Mouse (Mus musculus): ENCODE results near the gene D11Wsu47e.

DNA sequence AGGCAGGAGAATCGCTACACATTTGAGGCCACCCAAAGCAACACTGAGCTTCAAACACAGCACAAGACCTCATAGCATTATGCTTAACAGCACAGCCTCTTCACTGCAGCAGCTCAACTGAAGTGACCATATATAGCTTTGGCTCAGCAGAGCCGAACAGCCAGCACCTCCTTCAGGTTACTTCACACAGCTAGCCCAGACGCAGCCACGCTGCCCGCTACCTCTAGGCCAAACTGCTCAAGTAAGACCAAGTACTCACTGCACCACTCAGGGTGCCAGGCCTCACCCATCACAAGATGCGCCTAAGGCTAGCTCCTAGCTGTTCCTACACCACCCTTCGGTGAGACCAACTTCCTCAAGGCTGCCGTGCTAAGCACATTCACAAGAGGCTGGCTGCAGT lies 5.8 kb upstream of the D11Wsu47e start:
- TF ChIP-seq CTCF (IDR thresholded peaks at IDR 0.05; ENCODE audit: control insufficient read depth, insufficient read depth, insufficient read length), result no peak
- no peak for TF ChIP-seq MYOD1 (IDR thresholded peaks at IDR 0.05; ENCODE audit: control insufficient read depth, insufficient read length, low read depth)
- no peak for TF ChIP-seq USF1 (IDR thresholded peaks at IDR 0.05; ENCODE audit: low read depth)
- no peak for TF ChIP-seq CEBPB (IDR thresholded peaks at IDR 0.05; ENCODE audit: low read depth)
- no peak for TF ChIP-seq MAX (IDR thresholded peaks at IDR 0.05)
- no peak for TF ChIP-seq MYOG (IDR thresholded peaks at IDR 0.05; ENCODE audit: control insufficient read depth, extremely low read depth, insufficient read length)
- TF ChIP-seq FOSL1 (IDR thresholded peaks at IDR 0.05; ENCODE audit: insufficient read depth, low read length, poor library complexity, severe bottlenecking), result no peak

Measured in C2C12 (cell line).